Mouse (Mus musculus): Measurements from ENCODE around the gene Snta1. TPM values are rescaled to one million over a fixed set of nuclear protein-coding genes. Genes with fewer than 3 reads are reported as not detected.
"Not testable (repeated sequence)": the region's sequence is repeated elsewhere in the genome, so short reads cannot be mapped to it uniquely, and the experiment has no call there.

Gene Snta1
- total and polyA plus RNA-seq, 2 experiments from 2014 or later = 20.1 to 41.1 TPM

DNA sequence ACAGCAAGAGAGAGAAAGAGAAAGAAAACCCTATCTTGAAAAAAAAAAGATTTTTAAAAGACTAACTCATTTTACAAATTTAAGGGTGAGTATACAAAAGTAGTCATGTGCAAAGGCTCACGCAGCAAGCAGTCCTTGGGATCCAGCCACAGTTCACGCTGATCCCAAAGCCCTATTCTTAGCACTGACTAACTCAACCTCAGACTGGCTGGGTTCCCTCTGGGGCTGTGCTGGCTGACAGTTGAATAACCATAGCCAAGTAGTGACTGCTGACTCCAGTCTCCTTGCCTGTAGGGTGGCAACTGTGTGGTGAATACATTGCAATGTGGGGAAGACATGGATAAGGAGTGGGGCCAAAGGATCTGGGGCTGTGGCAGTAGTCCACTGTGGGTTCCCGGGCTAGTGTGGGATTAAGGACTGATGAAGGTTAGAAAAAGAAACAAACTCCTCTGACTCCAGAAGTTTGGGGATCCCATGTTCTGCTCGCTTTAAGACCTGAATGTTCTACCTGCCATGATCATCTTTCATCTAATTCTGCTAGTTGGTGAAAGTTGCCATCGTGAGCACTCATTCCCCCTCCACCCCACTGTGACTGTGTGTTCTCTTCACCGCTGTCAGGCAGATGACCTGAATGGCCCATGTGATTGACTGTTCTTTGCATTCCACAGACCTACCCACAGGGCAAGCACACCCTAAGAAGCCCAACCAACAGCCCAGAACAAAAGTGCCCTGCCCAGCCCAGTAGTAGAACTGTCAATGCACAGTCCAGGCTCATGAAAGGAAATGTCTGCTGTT lies 32.9 kb downstream of the Snta1 start:
- H3K36me3 ChIP-seq (ENCODE audit: insufficient read depth, low read length) = 0 out of 2 replicates have a peak, but pooled peaks cover 7% of the 10 kb centered on the region
- 70% methylated on average over 6 of the region's 6 CpGs for WGBS
- no peak for DNase-seq (ENCODE audit: low spot score)

DNA sequence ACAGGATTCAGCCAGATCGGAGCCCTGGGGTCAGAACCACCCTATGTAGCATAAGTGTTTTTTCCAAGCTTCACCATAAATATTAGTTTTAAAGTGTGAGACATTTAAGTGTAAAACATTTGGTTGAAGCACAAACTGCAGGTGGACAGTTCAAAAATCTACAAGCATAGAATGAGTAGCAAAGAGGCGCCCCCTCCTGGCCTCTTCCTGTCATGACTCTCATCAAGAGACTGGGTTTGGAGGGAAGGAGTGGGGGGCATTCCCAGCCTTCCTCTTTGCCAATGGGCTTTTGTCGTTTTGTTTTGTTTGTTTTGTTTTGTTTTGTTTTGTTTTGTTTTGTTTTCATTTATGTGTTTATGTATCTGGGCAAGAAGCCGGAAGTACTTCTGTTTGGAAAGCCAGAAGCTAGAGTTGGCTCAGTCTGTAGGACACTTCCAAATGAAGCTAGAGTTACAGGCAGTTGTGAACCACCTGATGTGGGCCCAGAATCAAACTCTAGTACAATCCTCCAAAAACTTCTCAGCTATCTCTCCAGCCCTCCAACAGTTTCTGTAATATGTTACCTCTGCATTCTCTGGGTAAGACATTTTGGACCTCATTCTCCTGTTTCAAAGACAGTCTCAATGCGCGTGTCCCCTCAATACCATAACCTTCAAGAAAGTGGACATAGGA lies 33.8 kb downstream of the Snta1 start:
- peak; percentile 79 for TF ChIP-seq CTCF (IDR thresholded peaks at IDR 0.05; ENCODE audit: low read depth)
- ATAC-seq (no peak), DNase-seq (ENCODE audit: low spot score) (peak; percentile 85)
- H3K4me2 ChIP-seq (ENCODE audit: low read depth, low read length) = no peak overlapping the region
- no peak overlapping the region for H3K4me3 ChIP-seq (ENCODE audit: low read length)
- 0 out of 2 replicates have a peak, but pooled peaks cover 10% of the 10 kb centered on the region for H3K36me3 ChIP-seq (ENCODE audit: insufficient read depth, low read length)
- H3K9ac ChIP-seq (replicated peaks; ENCODE audit: low read length) = no peak overlapping the region
- H3K27ac ChIP-seq = no peak overlapping the region
- no peaks in the 10 kb centered on the region for H3K27me3 ChIP-seq (ENCODE audit: insufficient read depth, low read length)
- 60% methylated on average over 6 of the region's 6 CpGs for WGBS
- H3K4me1 ChIP-seq (ENCODE audit: insufficient read depth, low read length) = no peaks in the 10 kb centered on the region
- H3K9me3 ChIP-seq (ENCODE audit: low read length) = no peaks in the 10 kb centered on the region

More for the DNA sequence above, 32.9 kb downstream of the Snta1 start:
- Histone ChIP-seq H3K9me3 (ENCODE audit: low read length) (no peaks in the 10 kb centered on the region), H3K4me1 (ENCODE audit: insufficient read depth, low read length) (no peaks in the 10 kb centered on the region), H3K4me3 (ENCODE audit: low read length) (no peak overlapping the region), H3K27ac (no peak overlapping the region), H3K9ac (replicated peaks; ENCODE audit: low read length) (no peak overlapping the region), H3K4me2 (ENCODE audit: low read depth, low read length) (no peak overlapping the region), H3K27me3 (ENCODE audit: insufficient read depth, low read length) (no peaks in the 10 kb centered on the region)
- no peak; the same call in 1 of the 2 replicates for ATAC-seq
- no peak for TF ChIP-seq CTCF (IDR thresholded peaks at IDR 0.05; ENCODE audit: low read depth)

DNA sequence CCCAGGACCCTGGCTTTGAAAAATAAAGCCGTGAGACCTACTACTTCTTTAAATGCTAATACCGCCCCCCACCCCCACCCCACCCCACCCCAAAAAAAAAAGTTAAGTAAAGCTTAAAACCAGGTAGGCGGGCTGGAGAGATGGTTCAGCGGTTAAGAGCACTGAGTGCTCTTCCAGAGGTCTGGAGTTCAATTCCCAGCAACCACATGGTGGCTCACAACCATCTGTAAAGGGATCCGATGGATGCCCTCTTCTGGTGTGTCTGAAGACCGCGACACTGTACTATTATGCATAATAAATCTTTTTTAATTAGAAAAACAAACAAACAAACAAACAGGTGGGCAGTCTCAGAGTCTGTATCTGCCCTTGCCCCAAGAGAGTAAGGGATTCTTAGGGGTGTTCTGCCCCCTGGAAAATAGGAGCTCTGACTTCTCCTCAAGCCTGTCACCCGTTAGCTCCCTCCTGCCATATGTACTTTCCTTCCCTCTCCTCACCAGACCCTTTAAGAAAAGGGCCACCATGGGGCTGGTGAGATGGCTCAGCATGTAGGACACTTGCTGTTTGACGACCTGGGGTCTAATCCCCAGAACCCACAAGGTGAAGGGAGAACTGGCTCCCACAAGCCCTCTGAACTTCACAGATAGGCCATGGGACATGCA lies 34.9 kb downstream of the Snta1 start, which contains the start of gene Cdk5rap1:
TSS of gene Cdk5rap1 (minus strand) at position 169 of the 659 bp plus-strand sequence.
- peak within 1 kb of the TSS; percentile 88 for H3K4me3 ChIP-seq (ENCODE audit: low read length)
- DNase-seq (ENCODE audit: low spot score) = no peak
- peak; percentile 46 for ATAC-seq
- TF ChIP-seq CTCF (IDR thresholded peaks at IDR 0.05; ENCODE audit: low read depth) = 0 out of 2 replicates have a peak, but pooled peaks have one; percentile 15
- H3K27ac ChIP-seq = peak within 1 kb of the TSS; percentile 91
- H3K9me3 ChIP-seq (ENCODE audit: low read length) = no peaks in the 10 kb centered on the region
- WGBS = 15% methylated on average over 9 of the region's 9 CpGs
- peak within 1 kb of the TSS; percentile 71 for H3K4me2 ChIP-seq (ENCODE audit: low read depth, low read length)
- 0 out of 2 replicates have a peak, but pooled peaks cover 10% of the 10 kb centered on the region for H3K36me3 ChIP-seq (ENCODE audit: insufficient read depth, low read length)
- H3K9ac ChIP-seq (replicated peaks; ENCODE audit: low read length) = peak within 1 kb of the TSS; percentile 91
- H3K27me3 ChIP-seq (ENCODE audit: insufficient read depth, low read length) = no peaks in the 10 kb centered on the region
- H3K4me1 ChIP-seq (ENCODE audit: insufficient read depth, low read length) = no peaks in the 10 kb centered on the region

DNA sequence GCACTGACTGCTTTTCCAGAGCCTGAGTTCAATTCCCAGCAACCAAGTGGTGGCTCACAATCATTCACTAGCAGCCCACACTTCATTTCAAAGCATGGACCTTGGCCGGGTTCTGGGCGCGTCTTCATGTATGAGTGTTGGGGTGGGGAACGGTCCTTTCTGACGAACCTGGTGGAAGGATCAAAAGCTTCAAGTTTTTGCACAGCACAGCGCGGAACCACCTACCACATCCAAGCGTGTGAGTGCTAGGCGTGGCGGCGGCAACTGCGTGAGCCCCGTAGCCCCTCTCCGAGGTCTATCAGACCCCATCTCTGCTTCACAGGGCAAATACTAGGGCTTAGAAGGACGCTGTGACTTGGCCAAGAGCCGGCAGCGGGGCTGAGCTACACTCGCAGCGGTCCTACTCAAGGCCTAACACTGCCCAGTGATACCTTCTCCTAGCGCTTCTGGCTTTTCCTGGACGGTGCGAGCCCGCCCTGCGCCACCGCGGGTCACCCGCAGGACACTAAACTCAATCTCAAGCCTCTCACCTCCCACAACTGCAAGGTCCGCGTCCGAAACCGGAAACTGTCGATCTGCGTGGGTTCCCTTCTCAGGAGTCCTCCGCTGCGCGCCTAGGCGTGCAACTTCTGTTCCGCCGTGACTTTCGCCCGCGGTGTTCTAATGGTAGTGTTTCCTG lies 35.6 kb downstream of the Snta1 start:
- ATAC-seq = peak; percentile 93
- peak overlapping the region; percentile 71 for H3K4me2 ChIP-seq (ENCODE audit: low read depth, low read length)
- TF ChIP-seq CTCF (IDR thresholded peaks at IDR 0.05; ENCODE audit: low read depth) = peak; percentile 17; the same call in 1 of the 2 replicates
- WGBS = under 1% methylated on average over 40 of the region's 42 CpGs
- no peaks in the 10 kb centered on the region for H3K4me1 ChIP-seq (ENCODE audit: insufficient read depth, low read length)
- H3K4me3 ChIP-seq (ENCODE audit: low read length) = peak overlapping the region; percentile 88
- no peaks in the 10 kb centered on the region for H3K27me3 ChIP-seq (ENCODE audit: insufficient read depth, low read length)
- H3K9me3 ChIP-seq (ENCODE audit: low read length) = no peaks in the 10 kb centered on the region
- H3K27ac ChIP-seq = peak overlapping the region; percentile 91
- peak overlapping the region; percentile 91 for H3K9ac ChIP-seq (replicated peaks; ENCODE audit: low read length)
- peak; percentile 95 for DNase-seq (ENCODE audit: low spot score)
- 0 out of 2 replicates have a peak, but pooled peaks cover 16% of the 10 kb centered on the region for H3K36me3 ChIP-seq (ENCODE audit: insufficient read depth, low read length)

DNA sequence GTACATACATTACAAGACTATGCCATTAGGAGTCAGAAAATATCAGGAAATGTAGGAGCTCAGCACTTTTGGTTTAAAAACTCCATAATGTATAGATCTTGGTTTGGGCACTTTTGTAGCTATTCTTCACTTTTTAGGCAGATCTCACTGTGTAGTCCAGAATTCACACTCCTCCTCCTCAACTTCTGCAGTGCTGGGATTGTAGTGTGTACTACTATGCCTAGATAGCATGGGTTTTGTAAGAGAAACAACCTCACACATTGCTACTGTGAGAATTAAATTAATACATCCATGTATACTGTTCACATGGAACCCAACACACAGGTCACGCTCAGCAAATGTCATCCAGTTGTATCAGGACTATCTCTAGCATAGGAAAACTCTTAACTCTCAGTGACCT lies 40.4 kb downstream of the Snta1 start:
- H3K27me3 ChIP-seq (ENCODE audit: insufficient read depth, low read length) = no peaks in the 10 kb centered on the region
- ATAC-seq (no peak), DNase-seq (ENCODE audit: low spot score) (no peak)
- TF ChIP-seq CTCF (IDR thresholded peaks at IDR 0.05; ENCODE audit: low read depth) = no peak
- H3K9me3 ChIP-seq (ENCODE audit: low read length) = no peaks in the 10 kb centered on the region
- 95% methylated on average over 1 of the region's 1 CpGs for WGBS
- H3K4me2 ChIP-seq (ENCODE audit: low read depth, low read length) = no peak overlapping the region
- peaks cover 25% of the 10 kb centered on the region; the same call in 1 of the 2 replicates for H3K36me3 ChIP-seq (ENCODE audit: insufficient read depth, low read length)
- no peak overlapping the region for H3K4me3 ChIP-seq (ENCODE audit: low read length)
- no peak overlapping the region for H3K27ac ChIP-seq
- H3K4me1 ChIP-seq (ENCODE audit: insufficient read depth, low read length) = no peaks in the 10 kb centered on the region
- H3K9ac ChIP-seq (replicated peaks; ENCODE audit: low read length) = no peak overlapping the region

GRCm38 (mm10) chr2:154354000-154354425 lies 53.9 kb downstream of the Snta1 start:
- H3K27ac ChIP-seq; H3K27me3 ChIP-seq (ENCODE audit: insufficient read depth, low read length); H3K9me3 ChIP-seq (ENCODE audit: low read length); H3K4me1 ChIP-seq (ENCODE audit: insufficient read depth, low read length): not testable (repeated sequence)
- peak; percentile 20 for DNase-seq (ENCODE audit: low spot score)
- Histone ChIP-seq H3K4me3 (ENCODE audit: low read length) (peak overlapping the region; percentile 22), H3K4me2 (ENCODE audit: low read depth, low read length) (peak overlapping the region; percentile 41), H3K36me3 (ENCODE audit: insufficient read depth, low read length) (peaks cover 12% of the 10 kb centered on the region), H3K9ac (replicated peaks; ENCODE audit: low read length) (0 out of 2 replicates have a peak overlapping the region, but pooled peaks have one; percentile 25)
- ATAC-seq = peak; percentile 61
- WGBS = 71% methylated on average over 14 of the region's 19 CpGs
